Mouse (Mus musculus): ENCODE data around the gene Scrn3. TPM values are rescaled to one million over a fixed set of nuclear protein-coding genes. Genes with fewer than 3 reads are reported as not detected.

Gene Scrn3
- polyA plus RNA-seq, 1 experiment from 2014 or later = 19.2 TPM

- Histone ChIP-seq H3K4me1 (ENCODE audit: insufficient read depth, low read length) (no peaks in the 10 kb centered on the region), H3K27ac (ENCODE audit: low read length) (no peak overlapping the region), H3K9me3 (ENCODE audit: low read length) (no peaks in the 10 kb centered on the region), H3K4me2 (replicated peaks; ENCODE audit: low read depth, low read length) (no peak overlapping the region), H3K4me3 (ENCODE audit: low read length) (no peak overlapping the region), H3K9ac (replicated peaks; ENCODE audit: low read length) (no peak overlapping the region), H3K27me3 (ENCODE audit: insufficient read depth, low read length) (no peaks in the 10 kb centered on the region), H3K36me3 (ENCODE audit: insufficient read depth, low read length) (no peaks in the 10 kb centered on the region)
- no peak for ATAC-seq (ENCODE audit: low FRiP score, low TSS enrichment)
- 81% methylated on average over 4 of the region's 4 CpGs for WGBS
Measured at GRCm38 (mm10) chr2:73345204-73345603, 32.8 kb downstream of the Scrn3 start.

GRCm38 (mm10) chr2:73346345-73347086, 34.1 kb downstream of the Scrn3 start:
- Histone ChIP-seq H3K36me3 (ENCODE audit: insufficient read depth, low read length) (no peaks in the 10 kb centered on the region), H3K4me2 (replicated peaks; ENCODE audit: low read depth, low read length) (no peak overlapping the region), H3K27ac (ENCODE audit: low read length) (no peak overlapping the region), H3K9me3 (ENCODE audit: low read length) (no peaks in the 10 kb centered on the region), H3K9ac (replicated peaks; ENCODE audit: low read length) (no peak overlapping the region), H3K27me3 (ENCODE audit: insufficient read depth, low read length) (no peaks in the 10 kb centered on the region), H3K4me1 (ENCODE audit: insufficient read depth, low read length) (no peaks in the 10 kb centered on the region), H3K4me3 (ENCODE audit: low read length) (no peak overlapping the region)
- no peak for ATAC-seq (ENCODE audit: low FRiP score, low TSS enrichment)
- 66% methylated on average over 13 of the region's 13 CpGs for WGBS

- H3K4me1 ChIP-seq (ENCODE audit: insufficient read depth, low read length) = no peaks in the 10 kb centered on the region
- H3K27ac ChIP-seq (ENCODE audit: low read length) = no peak overlapping the region
- no peaks in the 10 kb centered on the region for H3K27me3 ChIP-seq (ENCODE audit: insufficient read depth, low read length)
- H3K9ac ChIP-seq (replicated peaks; ENCODE audit: low read length) = no peak overlapping the region
- H3K9me3 ChIP-seq (ENCODE audit: low read length) = no peaks in the 10 kb centered on the region
- no peak overlapping the region for H3K4me3 ChIP-seq (ENCODE audit: low read length)
- no peak overlapping the region for H3K4me2 ChIP-seq (replicated peaks; ENCODE audit: low read depth, low read length)
- no peaks in the 10 kb centered on the region for H3K36me3 ChIP-seq (ENCODE audit: insufficient read depth, low read length)
- WGBS = 47% methylated on average over 6 of the region's 6 CpGs
- ATAC-seq (ENCODE audit: low FRiP score, low TSS enrichment) = no peak
Measured at GRCm38 (mm10) chr2:73347136-73347535, 34.7 kb downstream of the Scrn3 start.

GRCm38 (mm10) chr2:73347766-73348165, 35.4 kb downstream of the Scrn3 start:
- Histone ChIP-seq H3K27me3 (ENCODE audit: insufficient read depth, low read length) (no peaks in the 10 kb centered on the region), H3K4me3 (ENCODE audit: low read length) (no peak overlapping the region), H3K9me3 (ENCODE audit: low read length) (no peaks in the 10 kb centered on the region), H3K9ac (replicated peaks; ENCODE audit: low read length) (no peak overlapping the region), H3K4me2 (replicated peaks; ENCODE audit: low read depth, low read length) (no peak overlapping the region), H3K27ac (ENCODE audit: low read length) (no peak overlapping the region), H3K36me3 (ENCODE audit: insufficient read depth, low read length) (no peaks in the 10 kb centered on the region), H3K4me1 (ENCODE audit: insufficient read depth, low read length) (no peaks in the 10 kb centered on the region)
- 68% methylated on average over 9 of the region's 9 CpGs for WGBS
- no peak for ATAC-seq (ENCODE audit: low FRiP score, low TSS enrichment)

- Histone ChIP-seq H3K9ac (replicated peaks; ENCODE audit: low read length) (no peak overlapping the region), H3K36me3 (ENCODE audit: insufficient read depth, low read length) (no peaks in the 10 kb centered on the region), H3K27me3 (ENCODE audit: insufficient read depth, low read length) (no peaks in the 10 kb centered on the region), H3K27ac (ENCODE audit: low read length) (no peak overlapping the region), H3K9me3 (ENCODE audit: low read length) (no peaks in the 10 kb centered on the region), H3K4me2 (replicated peaks; ENCODE audit: low read depth, low read length) (no peak overlapping the region), H3K4me1 (ENCODE audit: insufficient read depth, low read length) (no peaks in the 10 kb centered on the region), H3K4me3 (ENCODE audit: low read length) (no peak overlapping the region)
- ATAC-seq (ENCODE audit: low FRiP score, low TSS enrichment) = no peak
- 83% methylated on average over 6 of the region's 6 CpGs for WGBS
Measured at GRCm38 (mm10) chr2:73348221-73348620, 35.8 kb downstream of the Scrn3 start.

GRCm38 (mm10) chr2:73351496-73351895, 39.1 kb downstream of the Scrn3 start:
- Histone ChIP-seq H3K9me3 (ENCODE audit: low read length) (no peaks in the 10 kb centered on the region), H3K9ac (replicated peaks; ENCODE audit: low read length) (no peak overlapping the region), H3K27ac (ENCODE audit: low read length) (no peak overlapping the region), H3K4me3 (ENCODE audit: low read length) (peak overlapping the region; percentile 1; the same call in 1 of the 2 replicates), H3K4me2 (replicated peaks; ENCODE audit: low read depth, low read length) (peak overlapping the region; percentile 35), H3K4me1 (ENCODE audit: insufficient read depth, low read length) (no peaks in the 10 kb centered on the region), H3K36me3 (ENCODE audit: insufficient read depth, low read length) (no peaks in the 10 kb centered on the region), H3K27me3 (ENCODE audit: insufficient read depth, low read length) (no peaks in the 10 kb centered on the region)
- WGBS = 31% methylated on average over 5 of the region's 5 CpGs
- no peak for ATAC-seq (ENCODE audit: low FRiP score, low TSS enrichment)

GRCm38 (mm10) chr2:73351927-73352374, 39.5 kb downstream of the Scrn3 start:
- Histone ChIP-seq H3K27me3 (ENCODE audit: insufficient read depth, low read length) (no peaks in the 10 kb centered on the region), H3K9ac (replicated peaks; ENCODE audit: low read length) (no peak overlapping the region), H3K36me3 (ENCODE audit: insufficient read depth, low read length) (no peaks in the 10 kb centered on the region), H3K27ac (ENCODE audit: low read length) (no peak overlapping the region), H3K4me1 (ENCODE audit: insufficient read depth, low read length) (no peaks in the 10 kb centered on the region), H3K4me3 (ENCODE audit: low read length) (peak overlapping the region; percentile 1; the same call in 1 of the 2 replicates), H3K4me2 (replicated peaks; ENCODE audit: low read depth, low read length) (peak overlapping the region; percentile 35), H3K9me3 (ENCODE audit: low read length) (no peaks in the 10 kb centered on the region)
- WGBS = 38% methylated on average over 7 of the region's 7 CpGs
- 0 out of 2 replicates have a peak, but pooled peaks have one; percentile 46 for ATAC-seq (ENCODE audit: low FRiP score, low TSS enrichment)

GRCm38 (mm10) chr2:73357004-73357403, 44.6 kb downstream of the Scrn3 start:
- no peaks in the 10 kb centered on the region for H3K36me3 ChIP-seq (ENCODE audit: insufficient read depth, low read length)
- ATAC-seq (ENCODE audit: low FRiP score, low TSS enrichment) = no peak
- no peaks in the 10 kb centered on the region for H3K9me3 ChIP-seq (ENCODE audit: low read length)
- no peak overlapping the region for H3K4me2 ChIP-seq (replicated peaks; ENCODE audit: low read depth, low read length)
- no peak overlapping the region for H3K9ac ChIP-seq (replicated peaks; ENCODE audit: low read length)
- no peak overlapping the region for H3K27ac ChIP-seq (ENCODE audit: low read length)
- no peaks in the 10 kb centered on the region for H3K27me3 ChIP-seq (ENCODE audit: insufficient read depth, low read length)
- 79% methylated on average over 18 of the region's 18 CpGs for WGBS
- H3K4me3 ChIP-seq (ENCODE audit: low read length) = no peak overlapping the region
- H3K4me1 ChIP-seq (ENCODE audit: insufficient read depth, low read length) = no peaks in the 10 kb centered on the region

GRCm38 (mm10) chr2:73359941-73360340, 47.5 kb downstream of the Scrn3 start:
- H3K9ac ChIP-seq (replicated peaks; ENCODE audit: low read length) = no peak overlapping the region
- 0 out of 2 replicates have a peak, but pooled peaks cover 3% of the 10 kb centered on the region for H3K36me3 ChIP-seq (ENCODE audit: insufficient read depth, low read length)
- no peaks in the 10 kb centered on the region for H3K27me3 ChIP-seq (ENCODE audit: insufficient read depth, low read length)
- WGBS = 92% methylated on average over 5 of the region's 5 CpGs
- H3K4me2 ChIP-seq (replicated peaks; ENCODE audit: low read depth, low read length) = no peak overlapping the region
- H3K27ac ChIP-seq (ENCODE audit: low read length) = no peak overlapping the region
- no peak overlapping the region for H3K4me3 ChIP-seq (ENCODE audit: low read length)
- H3K4me1 ChIP-seq (ENCODE audit: insufficient read depth, low read length) = no peaks in the 10 kb centered on the region
- ATAC-seq (ENCODE audit: low FRiP score, low TSS enrichment) = no peak; the same call in 1 of the 2 replicates
- H3K9me3 ChIP-seq (ENCODE audit: low read length) = peaks cover 3% of the 10 kb centered on the region; the same call in 1 of the 2 replicates

- no peak overlapping the region for H3K9ac ChIP-seq (replicated peaks; ENCODE audit: low read length)
- 0 out of 2 replicates have a peak, but pooled peaks cover 3% of the 10 kb centered on the region for H3K36me3 ChIP-seq (ENCODE audit: insufficient read depth, low read length)
- no peaks in the 10 kb centered on the region for H3K4me1 ChIP-seq (ENCODE audit: insufficient read depth, low read length)
- peaks cover 3% of the 10 kb centered on the region; the same call in 1 of the 2 replicates for H3K9me3 ChIP-seq (ENCODE audit: low read length)
- H3K4me3 ChIP-seq (ENCODE audit: low read length) = no peak overlapping the region
- no peak overlapping the region for H3K27ac ChIP-seq (ENCODE audit: low read length)
- no peaks in the 10 kb centered on the region for H3K27me3 ChIP-seq (ENCODE audit: insufficient read depth, low read length)
- ATAC-seq (ENCODE audit: low FRiP score, low TSS enrichment) = no peak
- no peak overlapping the region for H3K4me2 ChIP-seq (replicated peaks; ENCODE audit: low read depth, low read length)
- WGBS = 91% methylated on average over 2 of the region's 2 CpGs
Measured at GRCm38 (mm10) chr2:73360536-73360935, 48.1 kb downstream of the Scrn3 start.

Data from kidney, embryonic 16.5 days (tissue).